Mouse (Mus musculus): ENCODE data around the gene Lhx5.

Gene Lhx5

DNA sequence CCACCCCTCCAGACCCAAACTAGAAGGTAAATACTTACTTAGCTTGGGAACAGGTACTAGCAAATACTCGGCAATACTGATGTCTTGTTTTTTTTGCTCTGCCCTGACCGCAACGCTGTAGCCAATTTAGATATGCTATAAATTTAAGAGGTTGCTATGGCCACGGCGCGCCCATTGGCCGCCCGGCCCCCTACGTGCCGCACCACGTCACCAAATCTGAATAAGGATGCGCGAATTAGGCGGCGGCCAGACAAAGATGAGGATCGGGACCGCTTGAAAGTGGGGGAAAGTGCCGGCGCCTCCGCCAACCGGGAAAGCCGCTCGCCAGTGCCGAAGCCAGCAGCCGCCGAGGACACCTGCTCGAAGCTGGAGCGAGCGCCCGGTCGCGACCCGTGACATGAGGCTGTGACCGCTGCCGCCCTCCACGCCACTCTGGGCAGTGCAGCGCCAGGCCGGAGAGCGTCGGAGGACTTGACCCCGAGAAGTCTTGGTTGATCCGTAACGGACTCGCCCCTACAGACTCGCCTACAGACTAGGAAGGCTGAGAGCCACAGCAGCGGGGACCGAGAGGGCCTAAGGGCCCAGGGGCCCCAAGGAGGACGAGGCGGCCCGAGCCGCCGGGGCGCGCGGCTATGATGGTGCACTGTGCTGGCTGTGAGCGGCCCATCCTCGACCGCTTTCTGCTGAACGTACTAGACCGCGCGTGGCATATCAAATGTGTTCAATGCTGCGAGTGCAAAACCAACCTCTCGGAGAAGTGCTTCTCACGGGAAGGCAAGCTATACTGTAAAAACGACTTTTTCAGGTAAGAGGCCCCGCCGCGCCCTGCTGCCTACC lies at the start of gene Lhx5:
Gene Lhx5, plus strand, starts transcription at position 51 of the 837 bp plus-strand sequence.
- no peak for DNase-seq (ENCODE audit: low spot score in 2 of 2)

DNA sequence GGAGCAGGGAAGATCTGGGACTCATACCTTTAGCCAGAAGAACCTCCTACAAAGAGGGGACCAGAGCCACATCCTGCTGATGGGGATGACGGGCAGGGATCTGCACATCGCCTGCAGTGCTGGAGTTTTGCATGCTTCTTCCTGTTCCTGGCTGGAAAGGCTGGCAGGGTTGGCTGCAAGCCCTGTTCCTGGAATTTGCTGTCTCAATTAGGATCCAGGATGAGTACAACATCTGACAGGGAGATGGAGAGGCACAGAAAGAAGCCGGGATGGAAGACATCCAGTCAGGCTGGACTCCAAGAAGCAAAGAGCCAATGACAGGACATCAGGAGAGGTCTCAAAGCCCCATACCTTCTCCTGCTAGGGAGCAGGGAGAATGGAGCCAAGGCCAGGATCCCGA lies 45.1 kb upstream of the Lhx5 start:
- DNase-seq (ENCODE audit: low spot score in 2 of 2): no peak

DNA sequence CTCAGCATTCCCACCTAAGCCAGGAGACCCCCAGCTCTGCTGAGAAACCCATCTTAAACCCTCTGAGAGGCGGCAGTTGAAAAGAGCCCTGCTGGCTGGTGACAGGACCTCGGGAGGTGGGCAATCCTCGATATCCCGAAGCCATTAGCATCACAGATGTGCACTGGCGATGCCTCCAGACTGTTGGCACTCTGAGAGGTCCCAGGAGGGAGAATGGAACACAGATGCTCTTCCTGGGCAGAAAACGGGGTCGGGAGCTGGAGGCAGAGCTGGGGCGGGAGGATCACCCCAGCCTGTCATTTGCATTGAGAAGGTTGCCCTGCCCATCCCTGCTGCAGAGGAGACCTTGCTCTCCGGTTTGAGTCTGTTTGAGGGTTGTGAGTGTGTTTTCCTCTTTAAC lies 42.7 kb upstream of the Lhx5 start:
- no peak for DNase-seq (ENCODE audit: low spot score in 2 of 2)

DNA sequence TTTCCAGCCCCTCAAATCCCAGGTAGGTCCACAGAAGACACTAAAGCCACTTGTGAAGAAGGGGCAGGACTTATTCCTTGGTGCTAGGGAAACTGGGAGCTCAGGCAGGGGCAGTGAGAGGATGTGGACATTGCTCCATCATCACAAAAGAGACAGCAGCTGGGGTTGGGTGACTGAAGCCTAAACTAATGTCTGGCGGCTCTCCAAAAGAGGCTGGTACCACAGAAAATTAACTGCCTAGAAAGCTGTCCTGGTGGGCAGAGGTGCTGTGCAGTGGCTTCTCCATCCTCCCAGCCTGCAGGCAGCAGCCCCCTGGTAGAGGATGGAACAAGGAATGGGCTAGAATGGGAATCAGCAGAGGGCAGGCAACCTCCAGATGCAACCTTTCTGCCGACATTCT lies 41.5 kb upstream of the Lhx5 start:
- DNase-seq (ENCODE audit: low spot score in 2 of 2): no peak

DNA sequence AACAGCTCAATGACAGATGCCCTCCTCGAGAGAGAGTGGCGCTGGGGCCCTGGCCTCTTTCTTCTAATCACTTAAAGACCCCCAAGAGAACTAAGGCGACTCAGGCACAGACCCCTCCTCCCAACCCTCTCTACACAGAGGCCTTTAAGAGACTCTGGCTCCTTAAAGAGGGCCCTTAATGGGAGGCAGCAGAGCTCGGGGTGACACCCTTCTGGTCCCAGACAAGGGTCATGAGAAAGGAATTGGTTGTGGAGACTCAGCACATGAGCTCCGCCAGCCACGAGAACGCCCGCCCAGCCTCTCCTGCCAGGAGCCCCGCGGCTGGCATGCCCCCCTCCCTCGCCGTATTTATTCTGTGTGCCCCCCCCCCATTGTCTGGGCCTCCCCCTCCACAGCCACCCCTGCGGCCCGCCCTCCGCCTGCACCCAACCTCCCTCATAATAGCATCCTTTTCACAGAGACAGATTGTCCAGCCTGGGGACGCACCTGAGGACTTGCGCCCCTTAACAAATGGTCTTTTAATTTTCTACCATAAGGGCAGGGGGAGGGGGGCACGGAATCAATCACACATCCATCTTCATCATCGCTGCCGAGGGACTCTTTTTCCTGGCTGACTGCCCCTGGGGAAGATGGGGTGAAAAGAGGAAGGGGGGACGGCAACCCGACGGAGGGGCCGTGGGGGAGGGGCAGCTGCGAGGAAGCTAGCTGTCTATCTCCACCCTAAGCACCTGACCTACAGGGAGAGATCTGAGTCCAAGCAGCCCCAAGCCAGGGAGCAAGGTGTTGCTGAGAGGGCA lies 37.4 kb upstream of the Lhx5 start:
- no peak for DNase-seq (ENCODE audit: low spot score in 2 of 2)

DNA sequence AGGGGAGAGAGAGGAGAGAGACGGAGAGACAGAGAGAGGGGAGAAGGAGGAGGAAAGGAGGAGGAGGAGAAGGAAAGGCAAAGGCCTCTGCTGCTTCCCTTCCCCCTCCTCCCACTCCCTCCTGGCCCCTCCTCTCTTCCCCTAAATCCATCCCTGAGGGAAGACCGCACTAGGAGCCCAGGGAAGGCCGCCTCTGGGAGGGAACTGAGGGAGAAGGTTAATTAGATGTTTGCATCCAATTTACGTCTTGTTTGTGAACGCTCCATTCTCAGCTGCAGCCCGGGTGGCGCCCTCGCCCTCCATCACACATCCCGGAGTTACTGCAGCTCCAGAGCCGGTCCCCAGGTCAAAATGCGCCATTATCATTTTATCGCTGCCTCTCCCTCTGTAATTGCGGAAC lies 33.5 kb upstream of the Lhx5 start:
- DNase-seq (ENCODE audit: low spot score in 2 of 2): no peak

DNA sequence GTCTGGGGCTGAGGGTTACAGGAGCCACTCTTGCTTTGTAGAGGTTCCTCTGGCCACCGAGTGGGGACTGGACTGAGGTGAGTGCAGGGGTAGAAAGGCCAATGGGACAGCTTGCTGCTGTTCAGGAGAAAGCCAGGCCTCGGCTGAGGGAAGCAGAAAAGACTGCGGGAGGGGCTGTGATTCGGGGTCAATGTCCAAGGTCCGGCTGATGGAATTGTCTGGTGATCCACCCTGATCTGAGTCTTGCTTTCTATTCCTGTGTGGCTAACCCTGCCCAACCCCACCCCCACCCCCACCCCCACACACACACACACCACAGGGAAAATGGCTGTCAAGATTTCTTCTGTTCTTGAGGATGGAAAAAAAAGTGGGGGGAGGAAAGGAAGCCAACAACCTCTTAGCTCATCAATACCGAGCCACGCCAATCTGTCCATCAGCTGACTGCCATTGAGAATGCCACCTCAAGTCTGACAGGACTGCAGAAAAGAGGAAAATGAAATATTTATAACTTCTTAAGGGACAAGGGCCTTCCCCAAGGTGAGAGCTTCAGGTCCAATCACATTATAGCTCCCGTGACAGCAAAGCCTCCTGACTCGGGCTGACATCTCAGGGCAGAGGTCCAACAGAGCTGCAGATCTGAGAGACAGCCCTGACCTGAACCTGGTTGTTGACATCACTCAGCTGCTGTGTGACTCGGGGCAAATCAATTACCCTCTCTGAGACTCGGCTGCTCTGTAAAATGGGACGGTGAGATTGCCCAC lies 26.5 kb upstream of the Lhx5 start:
- DNase-seq (ENCODE audit: low spot score in 2 of 2): no peak

DNA sequence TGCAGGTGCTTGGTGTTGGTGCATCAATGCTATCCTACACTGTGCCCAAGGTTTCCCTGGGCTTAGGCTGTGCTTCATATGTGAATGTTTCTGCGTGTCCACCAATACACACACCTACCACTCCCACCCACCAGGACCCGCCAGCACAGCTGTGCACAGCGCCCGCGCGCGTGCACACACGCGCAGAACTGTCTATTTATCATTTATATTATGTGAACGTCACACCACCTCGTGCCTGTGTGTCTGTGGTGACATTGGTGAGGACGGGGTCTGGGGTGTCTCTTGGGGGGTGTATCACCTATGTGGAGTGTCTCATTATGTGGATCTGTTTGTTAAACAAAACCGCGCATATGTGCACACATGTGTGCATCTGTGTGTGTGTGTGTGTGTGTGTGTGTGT lies 22.6 kb upstream of the Lhx5 start:
- DNase-seq (ENCODE audit: low spot score in 2 of 2): no peak

DNA sequence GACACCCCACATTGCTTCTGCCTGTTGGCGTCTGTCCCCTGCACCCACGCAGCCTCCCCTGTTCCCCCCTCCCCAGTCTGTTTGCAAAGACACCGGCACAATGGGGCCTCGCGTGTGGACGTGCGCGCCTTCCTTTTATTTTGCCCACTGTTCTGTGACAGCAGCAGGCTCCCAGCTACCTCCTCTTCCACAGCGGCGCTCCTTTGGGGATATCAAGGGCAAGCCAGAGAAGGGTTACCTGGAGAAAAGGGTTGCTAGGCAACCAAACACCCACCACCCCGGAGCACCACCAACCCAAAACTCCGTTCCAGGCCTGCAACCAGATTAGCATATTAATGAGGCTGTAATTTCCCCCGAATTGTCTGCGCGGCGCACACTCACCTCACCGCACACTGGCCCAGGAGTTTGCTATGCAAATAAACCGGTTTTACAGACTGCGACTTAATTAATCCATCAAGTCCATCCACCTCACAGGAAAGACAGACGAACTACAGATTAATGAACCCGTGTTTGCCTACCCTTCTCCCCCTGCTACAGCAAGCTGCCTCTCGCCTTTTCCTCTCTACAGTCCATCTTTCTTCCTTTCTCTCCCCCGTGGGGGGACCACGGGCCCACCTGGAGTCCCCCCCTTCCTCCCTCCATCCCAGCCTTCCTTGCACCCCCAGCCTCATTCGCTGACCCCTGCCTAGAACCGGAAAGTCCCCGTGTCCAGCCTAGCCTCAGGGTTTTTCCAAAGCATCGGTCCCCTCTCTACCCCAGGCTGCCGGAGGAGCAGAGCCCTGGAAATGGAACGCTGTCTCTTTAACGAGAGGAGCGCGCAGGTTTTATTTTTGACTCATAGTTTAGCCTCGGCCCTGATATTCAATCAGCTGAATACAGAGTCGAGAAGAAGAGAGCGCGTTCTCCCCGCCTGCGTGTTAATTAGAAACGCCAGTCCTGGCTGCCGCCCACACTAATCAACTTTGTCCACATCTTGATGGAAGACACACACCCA lies 21.8 kb upstream of the Lhx5 start:
- DNase-seq (ENCODE audit: low spot score in 2 of 2): no peak

DNA sequence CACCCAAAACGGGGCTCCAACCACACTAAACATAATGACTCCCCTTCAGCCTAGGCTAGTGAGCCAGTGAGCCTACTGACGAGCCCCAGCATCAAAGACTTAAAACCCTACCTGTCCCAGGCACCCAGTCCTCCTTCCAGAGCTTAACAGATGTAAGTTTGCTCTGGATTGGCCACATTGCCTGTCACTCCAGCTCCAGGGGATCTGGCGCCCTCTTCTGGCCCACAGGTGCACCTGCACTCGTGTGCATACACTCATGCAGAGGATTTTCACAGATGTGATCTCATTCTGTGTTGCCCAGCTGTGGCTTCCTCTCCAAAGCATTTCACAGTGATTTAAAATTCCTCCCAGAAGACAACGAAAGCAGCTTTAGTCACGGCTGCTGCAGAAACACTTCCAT lies 18.1 kb upstream of the Lhx5 start:
- no peak for DNase-seq (ENCODE audit: low spot score in 2 of 2)

DNA sequence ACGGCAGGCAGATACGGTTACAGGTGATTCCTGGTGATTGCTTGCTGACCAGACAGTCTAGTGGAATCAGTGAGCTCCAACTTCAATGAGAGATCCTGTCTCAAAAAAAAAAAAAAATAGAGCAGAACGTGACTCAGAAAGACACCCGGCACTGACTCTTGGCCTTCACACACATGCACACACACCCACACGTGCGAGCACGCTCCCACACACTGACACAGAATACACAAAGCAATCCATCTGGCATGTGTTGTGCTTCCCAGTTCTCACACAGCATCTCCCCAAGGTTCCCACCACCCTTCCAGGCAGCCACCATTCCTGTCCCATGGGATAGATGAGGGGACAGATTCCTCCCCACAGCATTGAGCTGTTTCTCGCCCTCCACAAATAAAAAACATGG lies 11.4 kb upstream of the Lhx5 start:
- DNase-seq (ENCODE audit: low spot score in 2 of 2): no peak

DNA sequence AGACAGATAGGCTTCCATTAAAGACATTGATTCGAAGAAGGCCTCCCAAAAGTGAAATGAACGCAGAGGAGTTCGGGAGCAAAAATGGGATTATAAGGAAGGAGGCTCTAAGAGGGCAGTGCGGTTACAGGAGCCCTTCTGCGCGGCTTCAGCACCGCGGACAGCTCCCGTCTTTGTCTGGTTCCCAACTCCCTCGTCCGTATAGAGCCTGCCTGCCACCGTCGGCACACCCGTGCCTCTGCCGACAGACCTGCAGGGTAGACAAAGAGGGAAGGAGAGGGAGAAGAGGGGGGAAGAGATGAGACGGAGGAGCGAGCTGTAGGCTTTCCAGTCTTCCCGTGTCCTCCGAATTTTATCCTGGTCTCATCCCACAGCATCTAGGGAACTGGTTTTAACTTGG lies 7.5 kb upstream of the Lhx5 start:
- DNase-seq (ENCODE audit: low spot score in 2 of 2): peak; percentile 57 to 84

DNA sequence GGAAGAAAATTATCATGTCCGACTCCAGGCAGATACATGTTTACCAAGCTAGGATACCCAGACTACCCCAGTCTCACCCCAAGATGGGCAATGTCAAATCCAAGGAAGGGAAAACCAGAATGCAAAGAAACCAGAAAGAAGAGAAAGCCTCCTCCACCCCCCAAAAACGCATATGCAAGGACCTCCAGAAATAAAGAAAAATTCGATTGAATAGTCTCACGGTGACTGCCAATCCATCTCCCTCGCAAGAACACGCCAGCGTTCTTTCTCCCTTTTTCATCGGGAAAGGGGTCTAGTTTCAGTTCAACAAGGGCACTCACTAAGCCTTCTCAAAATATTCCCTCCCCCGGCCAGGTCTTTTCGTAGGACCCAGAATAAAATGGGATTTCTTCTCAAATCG lies 6.8 kb upstream of the Lhx5 start:
- DNase-seq (ENCODE audit: low spot score in 2 of 2): no peak

DNA sequence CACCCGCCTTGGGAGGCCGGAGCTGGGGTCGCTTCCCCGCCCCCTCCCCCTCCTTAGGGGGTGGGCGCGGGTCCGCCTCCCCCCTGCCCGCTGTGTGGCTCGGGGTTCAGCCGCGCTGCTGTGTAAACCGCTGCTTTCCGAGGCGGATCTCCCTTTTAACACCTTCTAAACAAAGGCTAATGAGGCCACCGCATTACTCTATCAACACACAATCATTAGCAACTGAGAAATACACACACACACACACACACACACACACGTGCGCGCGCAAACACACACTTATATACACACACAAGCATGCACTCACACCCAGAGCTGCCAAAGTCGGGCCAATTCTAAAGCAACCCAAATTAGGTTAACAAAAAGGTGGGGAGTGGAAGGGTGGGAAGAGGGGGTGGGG lies 5.8 kb upstream of the Lhx5 start:
- no peak for DNase-seq (ENCODE audit: low spot score in 2 of 2)

DNA sequence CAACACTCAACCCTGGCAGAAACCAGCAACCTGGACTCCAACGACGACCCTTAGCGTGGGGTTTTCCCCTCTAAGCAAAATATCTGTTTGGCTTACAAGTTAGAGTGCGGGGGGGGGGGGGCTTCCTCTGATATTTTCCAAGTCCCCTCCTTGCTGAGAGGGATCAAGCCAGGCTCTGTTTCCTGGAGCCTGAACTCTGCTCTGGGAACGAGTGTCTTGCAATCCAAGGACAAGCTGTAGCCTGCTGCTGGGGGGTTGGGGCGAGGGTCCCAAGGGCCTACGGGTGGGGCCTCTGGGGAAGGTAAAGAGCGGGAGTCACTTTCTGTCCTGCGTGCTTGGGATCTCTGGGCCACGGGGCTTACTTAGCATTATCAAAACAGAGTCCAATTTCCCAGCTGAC lies 4.9 kb upstream of the Lhx5 start:
- no peak for DNase-seq (ENCODE audit: low spot score in 2 of 2)

DNA sequence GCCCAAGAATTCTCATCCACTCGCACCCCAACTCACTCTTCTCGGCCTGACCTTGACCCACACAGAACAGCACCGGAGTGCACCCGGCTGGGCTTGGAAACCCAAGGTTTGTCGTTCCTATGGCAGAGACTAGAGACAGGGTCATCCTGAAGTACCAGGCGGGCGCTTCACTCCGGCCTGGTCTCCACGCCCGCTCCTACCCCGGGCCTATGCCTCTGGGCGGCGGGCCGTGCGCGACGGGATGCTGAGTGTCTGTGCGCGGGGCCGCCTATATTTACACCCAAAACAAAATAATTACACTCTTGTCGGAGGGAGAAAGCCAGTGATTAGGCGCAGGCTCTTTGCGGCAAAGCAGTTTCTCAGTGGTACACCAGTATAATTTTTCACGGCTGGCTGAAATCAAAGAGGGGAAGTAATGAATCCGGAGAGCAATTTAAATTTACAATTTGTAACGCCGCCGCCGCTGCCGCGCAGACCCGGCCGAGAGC lies 4.0 kb upstream of the Lhx5 start:
- no peak for DNase-seq (ENCODE audit: low spot score in 2 of 2)

DNA sequence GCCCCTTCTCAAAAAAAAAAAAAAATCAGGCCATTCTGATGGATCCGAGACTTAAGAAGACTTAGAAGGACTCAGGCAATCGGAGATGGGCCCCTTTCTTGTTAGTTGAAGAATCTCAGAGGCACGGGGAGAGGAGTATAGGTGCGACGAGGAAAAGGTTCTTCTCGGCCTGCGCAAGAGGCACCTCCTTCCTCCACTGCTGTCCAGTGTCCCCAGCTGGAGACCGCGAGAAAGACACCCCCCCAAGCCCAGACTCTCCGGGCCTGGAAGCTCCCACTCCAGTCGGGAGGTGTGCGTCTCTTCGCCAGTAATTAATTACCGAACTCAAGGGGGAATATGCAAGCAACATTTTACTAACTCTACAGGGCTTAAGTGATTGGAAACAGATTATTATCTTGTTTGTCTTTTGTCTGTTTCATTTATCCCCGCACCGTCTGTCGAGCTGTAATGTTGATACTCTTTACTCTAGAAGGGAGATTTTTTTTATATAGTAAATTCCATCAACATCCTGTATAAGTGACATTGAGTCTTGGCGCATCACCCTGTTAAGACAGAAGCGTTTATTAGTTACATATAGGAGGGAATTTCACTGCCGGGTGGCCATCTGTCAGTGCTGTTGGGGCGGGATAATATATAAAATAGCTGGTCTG lies 3.2 kb upstream of the Lhx5 start:
- DNase-seq (ENCODE audit: low spot score in 2 of 2): no peak

DNA sequence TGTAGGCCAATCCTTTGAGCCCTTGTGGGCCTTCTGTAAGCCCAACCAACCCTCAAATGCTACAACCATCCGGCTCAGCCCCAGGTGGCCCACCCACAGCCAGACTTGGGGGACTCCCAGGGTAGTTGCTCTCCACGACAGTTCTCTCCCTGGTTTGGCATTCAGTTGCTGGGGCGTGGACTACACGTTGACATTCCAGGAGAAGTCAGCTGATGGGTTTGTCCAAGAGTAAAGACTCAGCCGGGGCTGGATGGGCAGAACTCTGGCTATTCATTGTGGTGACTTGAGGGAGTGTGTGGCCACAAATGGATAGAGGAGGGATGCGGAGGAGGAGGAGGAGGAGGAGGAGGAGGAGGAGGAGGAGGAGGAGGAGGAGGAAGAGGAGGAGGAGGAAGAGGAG lies 2.5 kb upstream of the Lhx5 start:
- DNase-seq (ENCODE audit: low spot score in 2 of 2): no peak

DNA sequence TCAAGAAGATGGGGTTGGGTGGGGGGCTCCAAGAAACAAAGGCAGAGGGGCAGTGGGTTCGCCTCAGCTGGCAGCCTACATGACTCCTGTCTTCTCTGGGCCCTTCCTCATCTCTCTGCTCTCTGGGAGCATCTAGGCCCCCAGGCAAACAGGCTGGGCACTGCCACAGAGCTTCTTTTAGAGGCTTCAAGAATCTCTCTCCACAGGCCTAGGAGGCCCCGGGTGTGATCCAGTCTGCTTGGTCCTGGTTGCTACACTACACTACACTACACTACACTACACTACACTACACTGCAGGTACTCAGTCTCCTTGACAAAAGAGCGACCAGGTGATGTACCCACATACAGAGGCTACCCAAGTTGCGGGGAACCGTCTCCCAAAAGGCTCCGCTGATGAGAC lies 1.8 kb upstream of the Lhx5 start:
- DNase-seq (ENCODE audit: low spot score in 2 of 2): no peak

DNA sequence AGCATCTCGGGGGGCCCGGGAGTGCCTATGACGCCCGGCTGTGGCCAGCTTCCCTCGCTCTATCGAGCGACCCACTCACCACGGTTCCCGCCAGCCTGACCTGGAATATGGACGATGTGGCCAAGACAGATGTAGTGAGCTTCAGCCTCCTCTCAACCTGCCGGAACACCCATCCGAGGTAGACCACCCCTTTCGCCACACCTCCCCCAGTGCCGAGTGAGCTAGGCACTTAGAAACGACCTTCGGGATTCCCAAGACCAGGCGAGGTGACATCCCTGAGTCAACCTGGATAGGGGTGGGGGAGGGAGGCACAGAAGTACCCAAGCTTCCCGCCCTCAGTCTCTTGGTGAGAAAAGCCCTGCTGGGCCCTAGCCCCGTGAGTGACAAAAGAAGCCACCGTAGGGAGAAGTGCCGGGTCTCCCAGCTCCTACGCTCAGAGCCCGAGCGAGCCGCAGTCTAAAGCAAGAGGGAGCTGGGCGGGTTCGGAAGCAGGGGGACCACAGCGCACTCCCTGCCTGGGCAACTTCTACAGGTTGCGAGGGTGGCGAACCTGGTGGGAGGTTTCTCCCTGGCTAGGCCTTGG lies 407 bp upstream of the Lhx5 start:
- DNase-seq (ENCODE audit: low spot score in 2 of 2): no peak
